Mouse (Mus musculus) midbrain, embryonic 11.5 days (tissue): ENCODE data around the gene Dnajc30. TPM values are rescaled to one million over a fixed set of nuclear protein-coding genes. Genes with fewer than 3 reads are reported as not detected.
A peak's percentile ranks its signal among the peaks of the same experiment; 100 is the strongest.

Experiments
- ATAC-seq: fragments of 200-750 bp; cut with Nextera tagmentation; 2 replicates; pipeline ENCODE4 v1.8.0; 2017; ENCODE audit warnings: moderate TSS enrichment, moderate library complexity; ENCODE audit not compliant: low FRiP score
- DNase-seq: peaks from one replicate; pipeline ENCODE4 v3.0.0; 2015; ENCODE audit warnings: low spot score; ENCODE audit errors: missing footprints
- H3K27ac ChIP-seq: fragments of 300-500 bp; sonication (generic); 2 replicates; pipeline ENCODE4 v1.5.1; 2014; ENCODE audit warnings: low read depth, low read length
- H3K27me3 ChIP-seq: fragments of 300-500 bp; sonication (generic); 2 replicates; pipeline ENCODE4 v1.6.1; 2014; ENCODE audit warnings: mild to moderate bottlenecking, low read length, moderate library complexity, mixed read lengths; ENCODE audit not compliant: control insufficient read depth, insufficient read depth
- H3K36me3 ChIP-seq: fragments of 300-500 bp; sonication (generic); 2 replicates; pipeline ENCODE4 v1.6.1; 2014; ENCODE audit warnings: mild to moderate bottlenecking, low read length, moderate library complexity, mixed read lengths; ENCODE audit not compliant: control insufficient read depth, insufficient read depth
- H3K4me1 ChIP-seq: fragments of 300-500 bp; sonication (generic); 2 replicates; pipeline ENCODE4 v1.6.1; 2014; ENCODE audit warnings: low read length; ENCODE audit not compliant: control insufficient read depth, insufficient read depth
- H3K4me2 ChIP-seq: fragments of 300-500 bp; sonication (generic); 2 replicates; pipeline ENCODE4 v1.6.1; 2014; ENCODE audit warnings: mild to moderate bottlenecking, moderate library complexity
- H3K4me3 ChIP-seq: fragments of 300-500 bp; sonication (generic); 2 replicates; pipeline ENCODE4 v1.5.1; 2014; ENCODE audit warnings: low read depth, low read length
- H3K9ac ChIP-seq: fragments of 300-500 bp; sonication (generic); 2 replicates; pipeline ENCODE4 v1.6.1; 2014; ENCODE audit warnings: low read length
- H3K9me3 ChIP-seq: fragments of 300-500 bp; sonication (generic); 2 replicates; pipeline ENCODE4 v1.6.1; 2016; ENCODE audit warnings: low read length; ENCODE audit not compliant: control insufficient read depth
- WGBS: fragments of 180-500 bp; shearing (Covaris S2); extraction: QIAGEN DNeasy Blood & Tissue Kit; methylation state at CpG from one replicate; pipeline ENCODE4 v1.1.7; 2014; 5-methylcytosine and 5-hydroxymethylcytosine counted together
- polyA plus RNA-seq: library from polyadenylated mRNA; unstranded; fragments of >200 nt; fragmentation: Nextera tagmentation; extraction: Ambion mirVana; gene quantifications from 2 replicates; pipeline ENCODE4 v1.2.1, GENCODE M21; 2014

Gene Dnajc30
- polyA plus RNA-seq: 30.0 and 30.2 TPM in 2 replicates

DNA sequence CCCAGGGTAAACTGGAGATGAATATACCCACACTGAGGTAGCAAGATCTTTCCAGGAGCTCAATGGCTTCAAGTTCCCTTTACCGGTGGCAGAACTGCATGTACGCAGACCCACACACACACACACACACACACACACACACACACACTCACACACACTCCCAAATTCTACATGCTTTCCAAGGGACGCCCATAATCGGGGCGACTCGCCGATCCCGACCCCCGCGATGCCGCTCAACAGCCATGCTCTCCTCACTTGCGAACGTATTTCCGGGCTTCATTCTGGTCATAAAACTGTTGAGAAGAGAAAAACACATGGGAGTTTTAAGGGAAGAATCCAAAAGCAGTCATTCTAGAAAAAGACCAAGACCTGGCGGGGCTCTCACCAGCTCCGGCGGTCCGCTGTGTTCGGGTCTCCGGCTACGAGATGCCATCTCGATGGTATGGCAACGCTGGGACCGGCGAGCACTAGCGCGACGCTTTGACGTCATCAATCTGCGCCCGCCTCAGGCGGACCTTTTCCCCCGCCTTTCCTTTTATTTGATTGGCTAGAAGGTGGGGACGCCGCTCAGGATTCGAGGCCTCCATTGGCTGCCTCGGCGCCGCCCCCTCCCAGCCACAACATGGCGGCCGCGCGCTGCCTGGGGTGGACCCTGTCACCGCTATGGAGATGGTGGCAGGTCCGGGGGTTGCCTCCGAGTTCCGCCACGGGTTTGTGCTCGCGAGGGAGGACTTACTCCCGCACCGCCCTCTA lies at the start of gene Dnajc30:
TSS of gene Dnajc30 (plus strand) at position 574 of the 753 bp plus-strand sequence.
- DNase-seq (peak; percentile 100), ATAC-seq (peak; percentile 96)
- Histone ChIP-seq H3K4me3 (peak within 1 kb of the TSS; percentile 93), H3K9me3 (no peaks in the 10 kb centered on the region), H3K4me2 (peak within 1 kb of the TSS; percentile 97), H3K4me1 (peaks cover 8% of the 10 kb centered on the region; the same call in 1 of the 2 replicates), H3K27me3 (no peaks in the 10 kb centered on the region), H3K9ac (peak within 1 kb of the TSS; percentile 86), H3K27ac (peak within 1 kb of the TSS; percentile 35; the same call in 1 of the 2 replicates), H3K36me3 (peaks cover 4% of the 10 kb centered on the region; the same call in 1 of the 2 replicates)
- WGBS: under 1% methylated on average over 52 of the region's 52 CpGs

DNA sequence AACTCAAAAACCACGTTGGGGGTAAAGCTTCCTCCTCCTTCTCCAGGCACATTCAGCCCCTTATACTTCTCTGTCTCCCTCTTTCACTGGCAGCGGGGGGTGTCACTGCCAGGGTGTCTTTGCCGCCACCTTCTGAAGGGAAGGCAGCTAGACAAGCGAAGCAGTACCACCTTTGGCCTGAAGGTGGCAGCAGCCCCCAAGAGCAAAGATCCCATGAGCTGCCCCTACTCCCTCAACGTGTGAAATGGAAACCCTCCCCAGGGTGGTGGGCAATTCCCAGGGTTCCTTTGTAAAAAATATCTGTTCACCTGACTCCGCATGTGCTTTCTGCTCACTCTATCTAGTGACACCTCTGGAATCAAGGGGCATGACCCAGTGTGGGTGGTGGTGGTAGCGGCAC lies 48.5 kb upstream of the Dnajc30 start:
- Histone ChIP-seq H3K27me3 (no peaks in the 10 kb centered on the region), H3K4me1 (peaks cover 14% of the 10 kb centered on the region), H3K4me2 (no peak overlapping the region), H3K27ac (no peak overlapping the region), H3K4me3 (no peak overlapping the region), H3K9me3 (no peaks in the 10 kb centered on the region), H3K9ac (no peak overlapping the region), H3K36me3 (no peaks in the 10 kb centered on the region)
- 14% methylated on average over 7 of the region's 7 CpGs for WGBS
- DNase-seq (peak; percentile 99), ATAC-seq (no peak; the same call in 1 of the 2 replicates)

DNA sequence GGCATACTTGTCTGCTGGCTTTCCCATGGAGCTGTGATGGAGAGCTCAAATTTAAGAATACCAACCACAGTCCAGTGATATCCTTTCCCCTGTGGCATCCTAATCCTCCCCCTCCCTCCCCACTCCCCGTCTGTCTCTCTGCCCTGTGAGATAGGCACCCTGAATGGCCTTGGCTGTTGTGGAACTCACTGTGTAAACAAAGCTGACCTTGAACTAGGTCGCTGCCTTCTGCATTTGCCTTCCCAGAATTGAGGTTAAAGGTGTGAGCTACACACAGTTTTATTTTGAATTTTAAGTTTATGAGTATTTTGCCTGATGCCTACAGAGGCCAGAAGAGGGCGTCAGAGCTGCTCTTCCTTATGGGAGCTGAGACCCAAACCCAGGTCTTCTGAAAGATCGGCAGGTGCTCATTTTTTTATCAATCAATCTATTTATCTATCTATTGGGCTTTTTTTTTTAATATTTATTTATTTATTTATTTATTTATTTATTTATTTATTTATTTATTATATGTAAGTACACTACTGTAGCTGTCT lies 47.7 kb upstream of the Dnajc30 start:
- no peaks in the 10 kb centered on the region for H3K9me3 ChIP-seq
- H3K27ac ChIP-seq: no peak overlapping the region
- no peak overlapping the region for H3K4me3 ChIP-seq
- no peaks in the 10 kb centered on the region for H3K36me3 ChIP-seq
- H3K27me3 ChIP-seq: no peaks in the 10 kb centered on the region
- no peak overlapping the region for H3K9ac ChIP-seq
- H3K4me1 ChIP-seq: peaks cover 7% of the 10 kb centered on the region; the same call in 1 of the 2 replicates
- WGBS: 56% methylated on average over 4 of the region's 4 CpGs
- DNase-seq: no peak
- no peak overlapping the region for H3K4me2 ChIP-seq
- ATAC-seq: no peak

DNA sequence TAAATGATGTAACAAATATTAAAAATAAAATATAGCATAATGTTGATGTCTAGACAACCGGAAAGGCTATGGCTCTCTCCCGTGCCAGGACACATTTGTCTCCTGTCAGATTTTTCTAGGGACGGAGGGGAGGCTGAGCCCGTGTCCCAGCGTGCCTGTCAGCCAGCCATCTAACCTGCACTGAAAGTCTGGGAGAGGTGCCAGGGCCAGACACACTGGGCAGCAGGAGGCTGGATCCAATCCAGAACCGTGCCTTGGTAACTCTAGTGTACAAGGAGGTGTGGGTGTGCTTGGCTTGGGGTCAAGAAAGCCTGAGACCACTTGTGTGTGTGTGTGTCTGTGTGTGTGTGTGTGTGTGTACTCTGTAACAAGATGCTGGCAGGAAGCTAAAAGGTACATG lies 42.2 kb upstream of the Dnajc30 start:
- Histone ChIP-seq H3K9me3 (no peaks in the 10 kb centered on the region), H3K27ac (no peak overlapping the region), H3K4me1 (peaks cover 5% of the 10 kb centered on the region; the same call in 1 of the 2 replicates), H3K9ac (no peak overlapping the region), H3K4me2 (no peak overlapping the region), H3K27me3 (no peaks in the 10 kb centered on the region), H3K36me3 (no peaks in the 10 kb centered on the region), H3K4me3 (no peak overlapping the region)
- 84% methylated on average over 6 of the region's 6 CpGs for WGBS
- ATAC-seq (no peak), DNase-seq (no peak)

DNA sequence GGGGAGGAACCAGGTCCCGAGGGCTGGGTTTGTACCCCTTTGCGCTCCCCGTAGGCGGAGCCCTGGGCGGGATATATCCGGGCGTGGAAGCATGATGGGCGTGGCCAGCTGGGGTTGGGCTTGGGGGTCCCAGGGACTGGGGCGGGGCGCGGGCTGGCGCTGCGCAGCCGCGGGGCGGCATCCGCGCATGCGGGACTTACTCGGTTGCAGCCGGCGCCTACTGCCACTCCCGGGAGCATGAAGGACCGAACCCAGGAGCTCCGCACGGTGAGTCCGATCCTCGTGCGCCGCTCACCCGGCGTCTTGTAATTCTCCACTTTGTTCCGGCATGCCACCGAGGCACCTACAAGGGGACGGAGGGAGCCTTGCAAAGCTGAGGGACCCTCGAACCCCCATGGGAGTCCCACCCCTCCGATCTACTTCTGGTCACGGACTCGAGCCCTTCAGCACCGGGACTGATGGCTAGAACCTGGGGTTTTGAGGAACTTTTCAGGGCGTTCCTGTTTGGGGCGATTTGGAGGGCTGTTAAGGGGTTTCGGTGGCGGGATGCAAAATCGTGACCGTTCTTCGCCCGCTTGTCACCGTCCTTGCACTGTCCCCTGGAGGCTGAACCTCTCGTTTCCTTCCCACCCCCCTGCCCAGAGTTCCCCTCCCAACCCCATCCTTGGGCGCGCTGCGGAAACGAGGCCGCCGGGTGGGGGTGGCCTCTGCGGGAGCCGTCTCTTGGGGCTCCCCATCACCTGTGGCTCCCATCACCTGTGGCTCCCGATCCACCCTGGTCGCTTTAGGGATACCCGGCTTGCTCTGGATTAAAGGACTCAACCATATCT lies 40.4 kb upstream of the Dnajc30 start, which contains the start of gene Stx1a:
TSS of gene Stx1a (plus strand) at position 139 of the 830 bp plus-strand sequence.
- H3K4me3 ChIP-seq: peak within 1 kb of the TSS; percentile 68
- no peak within 1 kb of the TSS; the same call in 1 of the 2 replicates for H3K27ac ChIP-seq

DNA sequence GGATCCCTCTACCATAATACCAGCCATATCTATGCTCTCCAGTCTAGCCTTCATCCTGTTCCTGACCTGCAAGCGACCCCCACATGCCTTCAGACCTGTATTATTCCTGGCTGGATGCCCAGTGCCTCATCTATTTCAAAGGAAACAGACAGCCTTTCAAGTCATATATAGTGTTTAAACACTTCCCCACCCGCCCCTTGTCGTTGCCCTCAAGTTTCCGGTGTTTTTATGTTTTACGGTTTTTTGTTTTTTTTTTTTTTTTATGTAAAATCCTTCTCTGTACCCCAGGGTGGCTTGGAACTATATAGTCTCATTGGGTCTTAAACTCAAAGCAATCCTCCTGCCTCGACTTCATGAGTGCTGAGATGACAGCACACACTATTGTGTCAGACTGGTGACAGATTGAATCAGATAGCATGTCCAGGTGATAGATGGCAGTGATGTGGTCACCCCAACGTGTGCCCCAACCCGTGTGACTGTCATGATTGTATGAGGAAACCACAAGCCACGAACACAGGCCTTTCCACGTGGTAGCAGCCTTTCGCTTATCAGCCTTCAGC lies 39.3 kb upstream of the Dnajc30 start:
- Histone ChIP-seq H3K4me1 (peaks cover 5% of the 10 kb centered on the region; the same call in 1 of the 2 replicates), H3K27ac (no peak overlapping the region), H3K4me2 (no peak overlapping the region), H3K9me3 (no peaks in the 10 kb centered on the region), H3K4me3 (no peak overlapping the region), H3K27me3 (no peaks in the 10 kb centered on the region), H3K9ac (no peak overlapping the region), H3K36me3 (no peaks in the 10 kb centered on the region)
- WGBS: 76% methylated on average over 11 of the region's 11 CpGs
- DNase-seq (no peak), ATAC-seq (no peak)

More for the DNA sequence above, 40.4 kb upstream of the Dnajc30 start, which contains the start of gene Stx1a:
- peak within 1 kb of the TSS; percentile 73 for H3K9ac ChIP-seq
- peak; percentile 98 for DNase-seq
- H3K4me2 ChIP-seq: peak within 1 kb of the TSS; percentile 94
- H3K36me3 ChIP-seq: no peaks in the 10 kb centered on the region
- peaks cover 5% of the 10 kb centered on the region; the same call in 1 of the 2 replicates for H3K4me1 ChIP-seq
- no peaks in the 10 kb centered on the region for H3K9me3 ChIP-seq
- H3K27me3 ChIP-seq: no peaks in the 10 kb centered on the region
- peak; percentile 95 for ATAC-seq
- 1% methylated on average over 61 of the region's 61 CpGs for WGBS

DNA sequence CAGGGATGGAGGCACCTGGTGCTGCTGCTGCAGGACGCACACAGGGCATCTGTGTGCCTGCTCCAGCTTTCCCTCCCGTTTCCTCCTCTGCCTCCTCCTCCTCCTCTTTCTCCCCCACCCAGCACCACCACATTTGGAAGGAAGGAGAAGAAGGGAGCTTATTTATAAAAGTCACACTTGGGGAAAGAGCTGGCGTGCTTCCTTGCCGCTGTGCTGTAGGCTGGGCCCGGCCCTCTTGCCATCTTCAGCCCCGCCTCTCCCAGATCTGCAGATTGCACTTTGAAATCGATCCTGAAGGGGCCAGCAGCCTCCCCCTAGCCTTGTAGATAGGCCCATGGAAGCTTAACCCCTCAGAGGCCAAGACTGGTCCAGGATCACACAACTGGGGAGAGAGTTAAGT lies 38.1 kb upstream of the Dnajc30 start:
- H3K4me1 ChIP-seq: peaks cover 5% of the 10 kb centered on the region; the same call in 1 of the 2 replicates
- H3K36me3 ChIP-seq: no peaks in the 10 kb centered on the region
- no peak for ATAC-seq
- no peak overlapping the region for H3K9ac ChIP-seq
- 21% methylated on average over 7 of the region's 7 CpGs for WGBS
- H3K4me2 ChIP-seq: no peak overlapping the region
- DNase-seq: no peak
- no peak overlapping the region for H3K4me3 ChIP-seq
- H3K27me3 ChIP-seq: no peaks in the 10 kb centered on the region
- H3K9me3 ChIP-seq: no peaks in the 10 kb centered on the region
- no peak overlapping the region for H3K27ac ChIP-seq

DNA sequence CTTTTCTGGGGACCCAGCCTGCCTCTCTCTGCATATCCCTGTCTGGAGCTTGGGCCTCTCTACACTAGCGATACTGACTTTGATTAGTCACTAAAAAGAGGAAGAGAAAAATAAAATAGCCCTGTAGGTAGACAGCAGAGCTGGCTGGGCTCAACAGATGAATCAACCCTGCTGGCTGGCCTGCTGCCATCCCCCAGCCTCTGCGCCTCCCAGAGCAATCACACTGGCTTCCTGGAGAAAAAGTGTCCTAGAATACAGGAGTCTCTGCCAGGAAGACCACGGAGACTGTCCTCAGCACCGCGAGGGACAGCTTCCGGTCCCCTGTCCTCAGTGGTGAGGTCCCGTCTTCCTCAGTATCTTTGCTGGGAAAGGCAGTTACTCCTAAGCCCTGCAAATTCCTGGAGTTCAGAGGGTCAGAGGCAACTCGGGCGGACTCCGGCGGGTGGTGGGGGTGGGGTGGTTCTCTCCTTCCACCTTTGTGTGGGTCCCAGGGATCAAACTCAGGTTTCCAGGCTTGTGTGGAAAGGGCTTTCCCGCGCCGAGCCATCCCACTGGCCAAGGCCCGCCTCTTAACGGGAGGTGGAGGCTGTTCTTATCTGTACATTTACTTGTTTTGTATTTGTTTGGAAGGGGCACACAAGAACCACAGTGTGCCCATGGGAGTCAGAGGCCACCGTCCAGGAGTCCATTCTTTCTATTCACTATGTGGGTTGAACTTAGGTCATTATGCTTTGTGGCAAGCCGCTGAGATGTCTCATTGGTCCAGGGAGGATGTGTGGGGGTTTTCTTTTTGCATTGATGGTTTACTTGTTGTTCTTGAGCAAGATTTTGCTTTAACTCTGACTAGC lies 34.8 kb upstream of the Dnajc30 start:
- H3K9me3 ChIP-seq: no peaks in the 10 kb centered on the region; the same call in 1 of the 2 replicates
- ATAC-seq: no peak
- H3K4me1 ChIP-seq: peaks cover 1% of the 10 kb centered on the region; the same call in 1 of the 2 replicates
- no peak overlapping the region for H3K4me3 ChIP-seq
- H3K9ac ChIP-seq: no peak overlapping the region; the same call in 1 of the 2 replicates
- H3K4me2 ChIP-seq: no peak overlapping the region
- no peak overlapping the region for H3K27ac ChIP-seq
- no peaks in the 10 kb centered on the region for H3K27me3 ChIP-seq
- no peaks in the 10 kb centered on the region for H3K36me3 ChIP-seq
- DNase-seq: no peak
- 68% methylated on average over 18 of the region's 18 CpGs for WGBS
